Mouse (Mus musculus): ENCODE data around the gene Cmbl. TPM values are rescaled to one million over a fixed set of nuclear protein-coding genes. Genes with fewer than 3 reads are reported as not detected.
A peak's percentile ranks its signal among the peaks of the same experiment; 100 is the strongest.

Cmbl gene
- polyA plus RNA-seq, 1 experiment from 2014 or later, result 1.6 TPM

- no peak for ATAC-seq (ENCODE audit: low FRiP score)
- Histone ChIP-seq H3K36me3 (ENCODE audit: control insufficient read depth, insufficient read depth, low read length) (peaks cover 26% of the 10 kb centered on the region), H3K9me3 (ENCODE audit: control insufficient read depth, low read length) (no peaks in the 10 kb centered on the region), H3K27ac (ENCODE audit: low read depth, low read length) (no peak overlapping the region), H3K4me1 (ENCODE audit: control insufficient read depth, insufficient read depth, low read length) (no peaks in the 10 kb centered on the region), H3K27me3 (ENCODE audit: control insufficient read depth, insufficient read depth, low read length) (no peaks in the 10 kb centered on the region), H3K4me2 (no peak overlapping the region), H3K4me3 (ENCODE audit: low read depth, low read length) (no peak overlapping the region), H3K9ac (ENCODE audit: low read length) (no peak overlapping the region)
- DNase-seq (ENCODE audit: low spot score, missing footprints), result peak; percentile 84
- WGBS, result 80% methylated on average over 2 of the region's 2 CpGs
These were observed 22.6 kb downstream of the Cmbl start for GRCm38 (mm10) chr15:31587789-31588188.

- 76% methylated on average over 8 of the region's 8 CpGs for WGBS
- ATAC-seq (ENCODE audit: low FRiP score) (no peak), DNase-seq (ENCODE audit: low spot score, missing footprints) (peak; percentile 79)
- no peaks in the 10 kb centered on the region for H3K27me3 ChIP-seq (ENCODE audit: control insufficient read depth, insufficient read depth, low read length)
- no peaks in the 10 kb centered on the region for H3K9me3 ChIP-seq (ENCODE audit: control insufficient read depth, low read length)
- no peaks in the 10 kb centered on the region for H3K4me1 ChIP-seq (ENCODE audit: control insufficient read depth, insufficient read depth, low read length)
- no peak overlapping the region for H3K27ac ChIP-seq (ENCODE audit: low read depth, low read length)
- no peak overlapping the region for H3K4me2 ChIP-seq
- no peak overlapping the region for H3K9ac ChIP-seq (ENCODE audit: low read length)
- peaks cover 39% of the 10 kb centered on the region for H3K36me3 ChIP-seq (ENCODE audit: control insufficient read depth, insufficient read depth, low read length)
- H3K4me3 ChIP-seq (ENCODE audit: low read depth, low read length), result no peak overlapping the region
These were observed 23.9 kb downstream of the Cmbl start for GRCm38 (mm10) chr15:31588989-31589640.

- Histone ChIP-seq H3K4me1 (ENCODE audit: control insufficient read depth, insufficient read depth, low read length) (no peaks in the 10 kb centered on the region), H3K9me3 (ENCODE audit: control insufficient read depth, low read length) (no peaks in the 10 kb centered on the region), H3K36me3 (ENCODE audit: control insufficient read depth, insufficient read depth, low read length) (peaks cover 42% of the 10 kb centered on the region), H3K27ac (ENCODE audit: low read depth, low read length) (no peak overlapping the region), H3K4me2 (no peak overlapping the region), H3K27me3 (ENCODE audit: control insufficient read depth, insufficient read depth, low read length) (no peaks in the 10 kb centered on the region), H3K9ac (ENCODE audit: low read length) (no peak overlapping the region), H3K4me3 (ENCODE audit: low read depth, low read length) (no peak overlapping the region)
- DNase-seq (ENCODE audit: low spot score, missing footprints) (peak; percentile 81), ATAC-seq (ENCODE audit: low FRiP score) (no peak)
- 90% methylated on average over 5 of the region's 5 CpGs for WGBS
These were observed 25.0 kb downstream of the Cmbl start for GRCm38 (mm10) chr15:31590176-31590575.

- H3K9ac ChIP-seq (ENCODE audit: low read length), result no peak overlapping the region
- H3K4me3 ChIP-seq (ENCODE audit: low read depth, low read length), result no peak overlapping the region
- ATAC-seq (ENCODE audit: low FRiP score) (no peak), DNase-seq (ENCODE audit: low spot score, missing footprints) (peak; percentile 65)
- H3K9me3 ChIP-seq (ENCODE audit: control insufficient read depth, low read length), result no peaks in the 10 kb centered on the region
- peaks cover 50% of the 10 kb centered on the region for H3K36me3 ChIP-seq (ENCODE audit: control insufficient read depth, insufficient read depth, low read length)
- H3K4me1 ChIP-seq (ENCODE audit: control insufficient read depth, insufficient read depth, low read length), result no peaks in the 10 kb centered on the region
- WGBS, result 90% methylated on average over 8 of the region's 8 CpGs
- no peak overlapping the region for H3K27ac ChIP-seq (ENCODE audit: low read depth, low read length)
- no peak overlapping the region for H3K4me2 ChIP-seq
- no peaks in the 10 kb centered on the region for H3K27me3 ChIP-seq (ENCODE audit: control insufficient read depth, insufficient read depth, low read length)
These were observed 27.3 kb downstream of the Cmbl start for GRCm38 (mm10) chr15:31592531-31592930.

GRCm38 (mm10) chr15:31594260-31594659, 29.1 kb downstream of the Cmbl start:
- Histone ChIP-seq H3K4me1 (ENCODE audit: control insufficient read depth, insufficient read depth, low read length) (peaks cover 4% of the 10 kb centered on the region; the same call in 1 of the 2 replicates), H3K4me2 (no peak overlapping the region), H3K9me3 (ENCODE audit: control insufficient read depth, low read length) (no peaks in the 10 kb centered on the region), H3K9ac (ENCODE audit: low read length) (no peak overlapping the region), H3K36me3 (ENCODE audit: control insufficient read depth, insufficient read depth, low read length) (peaks cover 50% of the 10 kb centered on the region), H3K27me3 (ENCODE audit: control insufficient read depth, insufficient read depth, low read length) (no peaks in the 10 kb centered on the region), H3K27ac (ENCODE audit: low read depth, low read length) (no peak overlapping the region), H3K4me3 (ENCODE audit: low read depth, low read length) (no peak overlapping the region)
- 95% methylated on average over 14 of the region's 14 CpGs for WGBS
- ATAC-seq (ENCODE audit: low FRiP score), result no peak
- DNase-seq (ENCODE audit: low spot score, missing footprints), result peak; percentile 26

- H3K4me3 ChIP-seq (ENCODE audit: low read depth, low read length), result no peak overlapping the region
- no peak for ATAC-seq (ENCODE audit: low FRiP score)
- peak; percentile 23 for DNase-seq (ENCODE audit: low spot score, missing footprints)
- WGBS, result 97% methylated on average over 7 of the region's 7 CpGs
- H3K27me3 ChIP-seq (ENCODE audit: control insufficient read depth, insufficient read depth, low read length), result no peaks in the 10 kb centered on the region
- peaks cover 13% of the 10 kb centered on the region for H3K4me1 ChIP-seq (ENCODE audit: control insufficient read depth, insufficient read depth, low read length)
- no peak overlapping the region for H3K4me2 ChIP-seq
- H3K27ac ChIP-seq (ENCODE audit: low read depth, low read length), result no peak overlapping the region
- H3K9me3 ChIP-seq (ENCODE audit: control insufficient read depth, low read length), result no peaks in the 10 kb centered on the region
- H3K9ac ChIP-seq (ENCODE audit: low read length), result no peak overlapping the region
- H3K36me3 ChIP-seq (ENCODE audit: control insufficient read depth, insufficient read depth, low read length), result peaks cover 48% of the 10 kb centered on the region
These were observed 30.5 kb downstream of the Cmbl start for GRCm38 (mm10) chr15:31595651-31596050.

- Histone ChIP-seq H3K9ac (ENCODE audit: low read length) (no peak overlapping the region), H3K4me3 (ENCODE audit: low read depth, low read length) (no peak overlapping the region), H3K27me3 (ENCODE audit: control insufficient read depth, insufficient read depth, low read length) (no peaks in the 10 kb centered on the region), H3K4me2 (peak overlapping the region; percentile 75), H3K36me3 (ENCODE audit: control insufficient read depth, insufficient read depth, low read length) (peaks cover 14% of the 10 kb centered on the region), H3K9me3 (ENCODE audit: control insufficient read depth, low read length) (no peaks in the 10 kb centered on the region), H3K4me1 (ENCODE audit: control insufficient read depth, insufficient read depth, low read length) (peaks cover 13% of the 10 kb centered on the region), H3K27ac (ENCODE audit: low read depth, low read length) (no peak overlapping the region)
- 81% methylated on average over 4 of the region's 4 CpGs for WGBS
- ATAC-seq (ENCODE audit: low FRiP score), result no peak
- DNase-seq (ENCODE audit: low spot score, missing footprints), result no peak
These were observed 34.6 kb downstream of the Cmbl start for GRCm38 (mm10) chr15:31599834-31600233.

- no peaks in the 10 kb centered on the region for H3K27me3 ChIP-seq (ENCODE audit: control insufficient read depth, insufficient read depth, low read length)
- no peaks in the 10 kb centered on the region for H3K9me3 ChIP-seq (ENCODE audit: control insufficient read depth, low read length)
- peak overlapping the region; percentile 99 for H3K9ac ChIP-seq (ENCODE audit: low read length)
- under 1% methylated on average over 33 of the region's 33 CpGs for WGBS
- H3K4me2 ChIP-seq, result peak overlapping the region; percentile 75
- peak overlapping the region; percentile 51 for H3K27ac ChIP-seq (ENCODE audit: low read depth, low read length)
- H3K4me3 ChIP-seq (ENCODE audit: low read depth, low read length), result peak overlapping the region; percentile 93
- ATAC-seq (ENCODE audit: low FRiP score) (peak; percentile 73), DNase-seq (ENCODE audit: low spot score, missing footprints) (no peak)
- peaks cover 6% of the 10 kb centered on the region for H3K36me3 ChIP-seq (ENCODE audit: control insufficient read depth, insufficient read depth, low read length)
- H3K4me1 ChIP-seq (ENCODE audit: control insufficient read depth, insufficient read depth, low read length), result peaks cover 13% of the 10 kb centered on the region
These were observed 36.1 kb downstream of the Cmbl start for GRCm38 (mm10) chr15:31601279-31601645.

GRCm38 (mm10) chr15:31601646-31602374, 36.6 kb downstream of the Cmbl start, which contains the start of the genes Cct5 and Fam173b:
Cct5 (minus strand) TSS chr15:31601804.
Fam173b (plus strand) TSS chr15:31601852.
- peak; percentile 93 for ATAC-seq (ENCODE audit: low FRiP score)
- WGBS, result under 1% methylated on average over 63 of the region's 63 CpGs
- Histone ChIP-seq H3K4me1 (ENCODE audit: control insufficient read depth, insufficient read depth, low read length) (peaks cover 13% of the 10 kb centered on the region), H3K27ac (ENCODE audit: low read depth, low read length) (peak within 1 kb of the TSS; percentile 63), H3K4me3 (ENCODE audit: low read depth, low read length) (peak within 1 kb of the TSS; percentile 93), H3K36me3 (ENCODE audit: control insufficient read depth, insufficient read depth, low read length) (peaks cover 6% of the 10 kb centered on the region), H3K9me3 (ENCODE audit: control insufficient read depth, low read length) (no peaks in the 10 kb centered on the region), H3K9ac (ENCODE audit: low read length) (peak within 1 kb of the TSS; percentile 99), H3K4me2 (peak within 1 kb of the TSS; percentile 75), H3K27me3 (ENCODE audit: control insufficient read depth, insufficient read depth, low read length) (no peaks in the 10 kb centered on the region)
- peak; percentile 100 for DNase-seq (ENCODE audit: low spot score, missing footprints)
